Mouse (Mus musculus): ENCODE measurements around the gene Grid2. TPM values are rescaled to one million over a fixed set of nuclear protein-coding genes. Genes with fewer than 3 reads are reported as not detected.

Grid2 gene
- total RNA-seq, 1 experiment from 2014 or later, result not detected

- ATAC-seq (replicated peaks in 1 of 2; ENCODE audit: insufficient read depth in 1 of 2, low FRiP score in 2 of 2, low TSS enrichment in 1 of 2, low read depth in 1 of 2, poor library complexity in 2 of 2, severe bottlenecking in 2 of 2), result no peak
Observed at GRCm38 (mm10) chr6:63921951-63922350, 666.3 kb downstream of the Grid2 start.

DNA sequence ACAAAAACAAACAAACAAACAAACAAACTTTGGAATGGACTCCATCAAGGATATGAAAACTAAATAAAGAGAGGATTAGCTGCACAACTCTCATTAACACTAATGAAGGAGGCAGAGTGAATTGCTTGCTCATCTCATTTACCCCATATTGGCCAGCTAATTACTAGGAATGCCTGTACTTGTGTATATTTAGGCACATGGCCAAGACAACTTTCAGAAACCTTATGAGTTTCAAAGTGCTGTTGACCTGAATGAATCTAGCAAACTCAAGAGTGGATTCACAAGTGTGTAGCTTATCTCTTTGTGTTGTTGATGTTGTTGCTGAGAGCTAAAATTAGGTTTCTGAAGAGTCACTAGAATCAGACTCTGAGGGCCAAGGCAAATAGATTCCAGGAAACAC is 675.5 kb downstream of the Grid2 start:
- no peak for ATAC-seq (replicated peaks in 1 of 2; ENCODE audit: insufficient read depth in 1 of 2, low FRiP score in 2 of 2, low TSS enrichment in 1 of 2, low read depth in 1 of 2, poor library complexity in 2 of 2, severe bottlenecking in 2 of 2)

DNA sequence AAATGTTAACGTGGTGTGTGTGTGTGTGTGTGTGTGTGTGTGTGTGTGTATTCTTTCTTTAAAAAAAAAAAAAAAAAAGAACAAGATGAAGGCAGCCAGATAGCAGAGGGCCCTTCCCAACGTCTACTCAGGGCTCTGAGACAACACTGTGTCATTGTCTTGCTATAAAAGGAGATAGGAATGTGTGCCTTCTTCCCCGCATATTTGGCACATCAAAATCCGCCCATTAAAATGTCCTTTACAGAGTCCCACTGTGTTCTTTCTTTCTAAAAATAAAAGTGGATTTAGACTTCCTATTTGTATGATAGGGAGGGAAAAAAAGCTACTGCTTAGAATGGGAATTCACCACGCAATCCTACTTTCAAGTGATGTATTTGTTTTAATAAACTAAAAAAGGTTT is 691.0 kb downstream of the Grid2 start:
- no peak for ATAC-seq (replicated peaks in 1 of 2; ENCODE audit: insufficient read depth in 1 of 2, low FRiP score in 2 of 2, low TSS enrichment in 1 of 2, low read depth in 1 of 2, poor library complexity in 2 of 2, severe bottlenecking in 2 of 2)

GRCm38 (mm10) chr6:63963789-63964188 is 708.1 kb downstream of the Grid2 start:
- no peak for ATAC-seq (replicated peaks in 1 of 2; ENCODE audit: insufficient read depth in 1 of 2, low FRiP score in 2 of 2, low TSS enrichment in 1 of 2, low read depth in 1 of 2, poor library complexity in 2 of 2, severe bottlenecking in 2 of 2)

- no peak for ATAC-seq (replicated peaks in 1 of 2; ENCODE audit: insufficient read depth in 1 of 2, low FRiP score in 2 of 2, low TSS enrichment in 1 of 2, low read depth in 1 of 2, poor library complexity in 2 of 2, severe bottlenecking in 2 of 2)
Observed at GRCm38 (mm10) chr6:63964269-63964668, 708.6 kb downstream of the Grid2 start.

DNA sequence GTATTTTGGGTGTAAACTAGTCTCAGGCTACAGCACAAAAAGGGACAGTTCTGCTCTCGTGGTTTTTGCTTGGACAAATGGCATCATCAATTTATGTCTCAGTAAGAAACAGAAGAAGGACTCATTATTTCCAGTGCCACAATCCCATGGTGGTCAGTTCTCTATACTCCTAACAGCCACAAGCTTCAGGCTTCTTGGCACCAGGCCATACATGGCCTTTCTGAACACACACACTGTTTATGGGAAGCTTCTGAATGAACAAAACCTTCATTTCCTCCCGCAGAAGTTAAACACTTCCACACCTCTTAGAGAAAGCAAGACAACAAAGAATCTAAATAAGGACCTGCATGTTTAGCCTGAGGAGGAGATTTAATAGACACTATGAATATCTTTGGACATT is 709.1 kb downstream of the Grid2 start:
- ATAC-seq (replicated peaks in 1 of 2; ENCODE audit: insufficient read depth in 1 of 2, low FRiP score in 2 of 2, low TSS enrichment in 1 of 2, low read depth in 1 of 2, poor library complexity in 2 of 2, severe bottlenecking in 2 of 2), result no peak

DNA sequence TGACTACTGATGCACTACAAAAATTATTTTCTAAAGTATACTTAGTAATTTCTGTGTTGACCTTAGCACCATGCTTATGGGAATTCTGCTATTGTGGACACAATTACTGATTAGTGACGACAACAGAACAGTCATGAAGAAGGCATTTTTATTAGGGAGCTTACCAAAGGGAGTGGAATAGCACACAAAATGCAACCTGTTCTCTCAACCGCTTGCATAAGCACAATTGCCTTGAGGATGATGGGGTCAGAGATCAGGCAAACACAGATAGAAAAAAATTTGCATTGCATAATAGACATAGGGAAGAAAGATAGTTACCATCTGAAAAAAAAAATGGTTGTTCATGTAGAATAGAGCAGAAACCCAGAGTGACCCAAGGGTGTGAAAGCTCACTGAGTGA is 790.4 kb downstream of the Grid2 start:
- ATAC-seq (replicated peaks in 1 of 2; ENCODE audit: insufficient read depth in 1 of 2, low FRiP score in 2 of 2, low TSS enrichment in 1 of 2, low read depth in 1 of 2, poor library complexity in 2 of 2, severe bottlenecking in 2 of 2), result no peak

GRCm38 (mm10) chr6:64046732-64047131 is 791.1 kb downstream of the Grid2 start:
- ATAC-seq (replicated peaks in 1 of 2; ENCODE audit: insufficient read depth in 1 of 2, low FRiP score in 2 of 2, low TSS enrichment in 1 of 2, low read depth in 1 of 2, poor library complexity in 2 of 2, severe bottlenecking in 2 of 2), result no peak

DNA sequence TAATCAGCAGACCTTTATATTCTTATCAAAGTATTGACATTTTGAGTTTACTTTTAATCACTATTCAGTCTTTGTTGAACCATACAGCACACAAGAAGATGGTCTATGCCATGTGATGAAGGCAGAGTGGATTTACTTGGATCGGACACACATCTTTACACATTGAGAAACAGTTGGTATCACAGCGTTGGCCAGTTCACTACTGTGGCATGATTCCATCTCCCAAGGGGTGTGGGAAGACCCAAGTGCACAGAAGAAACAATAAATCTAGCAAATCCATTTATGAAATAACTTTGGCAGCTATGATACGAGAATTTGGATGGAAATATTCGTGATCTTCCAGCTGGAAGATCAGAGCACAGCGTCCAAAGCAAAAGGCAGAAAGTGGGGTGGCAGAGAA is 792.3 kb downstream of the Grid2 start:
- no peak for ATAC-seq (replicated peaks in 1 of 2; ENCODE audit: insufficient read depth in 1 of 2, low FRiP score in 2 of 2, low TSS enrichment in 1 of 2, low read depth in 1 of 2, poor library complexity in 2 of 2, severe bottlenecking in 2 of 2)

GRCm38 (mm10) chr6:64063858-64064257 is 808.2 kb downstream of the Grid2 start:
- ATAC-seq (replicated peaks in 1 of 2; ENCODE audit: insufficient read depth in 1 of 2, low FRiP score in 2 of 2, low TSS enrichment in 1 of 2, low read depth in 1 of 2, poor library complexity in 2 of 2, severe bottlenecking in 2 of 2), result no peak

- ATAC-seq (replicated peaks in 1 of 2; ENCODE audit: insufficient read depth in 1 of 2, low FRiP score in 2 of 2, low TSS enrichment in 1 of 2, low read depth in 1 of 2, poor library complexity in 2 of 2, severe bottlenecking in 2 of 2), result no peak
Observed at GRCm38 (mm10) chr6:64064704-64065103, 809.0 kb downstream of the Grid2 start.

GRCm38 (mm10) chr6:64073406-64073805 is 817.7 kb downstream of the Grid2 start:
- no peak for ATAC-seq (replicated peaks in 1 of 2; ENCODE audit: insufficient read depth in 1 of 2, low FRiP score in 2 of 2, low TSS enrichment in 1 of 2, low read depth in 1 of 2, poor library complexity in 2 of 2, severe bottlenecking in 2 of 2)

- no peak for ATAC-seq (replicated peaks in 1 of 2; ENCODE audit: insufficient read depth in 1 of 2, low FRiP score in 2 of 2, low TSS enrichment in 1 of 2, low read depth in 1 of 2, poor library complexity in 2 of 2, severe bottlenecking in 2 of 2)
Observed at GRCm38 (mm10) chr6:64077911-64078310, 822.2 kb downstream of the Grid2 start.

- ATAC-seq (replicated peaks in 1 of 2; ENCODE audit: insufficient read depth in 1 of 2, low FRiP score in 2 of 2, low TSS enrichment in 1 of 2, low read depth in 1 of 2, poor library complexity in 2 of 2, severe bottlenecking in 2 of 2), result no peak
Observed at GRCm38 (mm10) chr6:64098662-64099061, 843.0 kb downstream of the Grid2 start.

DNA sequence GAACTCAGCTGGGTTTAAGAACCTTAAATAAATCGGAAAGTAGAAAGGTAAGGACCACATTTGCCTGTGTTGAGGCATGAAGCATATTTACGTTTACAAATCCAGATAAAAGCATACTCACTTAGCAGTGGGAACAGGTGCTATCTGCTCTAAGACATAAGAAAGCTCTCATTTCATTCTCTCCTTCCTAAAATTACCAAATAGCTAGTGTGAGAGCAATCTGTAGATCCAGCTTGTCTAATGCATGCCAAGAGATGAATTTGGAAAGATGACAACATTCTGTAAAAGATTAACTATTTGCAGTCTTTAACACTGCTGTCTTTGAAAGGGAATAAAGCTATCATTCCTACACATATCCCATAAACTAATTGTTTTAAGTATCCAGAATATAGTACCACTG is 858.9 kb downstream of the Grid2 start:
- ATAC-seq (replicated peaks in 1 of 2; ENCODE audit: insufficient read depth in 1 of 2, low FRiP score in 2 of 2, low TSS enrichment in 1 of 2, low read depth in 1 of 2, poor library complexity in 2 of 2, severe bottlenecking in 2 of 2), result no peak

DNA sequence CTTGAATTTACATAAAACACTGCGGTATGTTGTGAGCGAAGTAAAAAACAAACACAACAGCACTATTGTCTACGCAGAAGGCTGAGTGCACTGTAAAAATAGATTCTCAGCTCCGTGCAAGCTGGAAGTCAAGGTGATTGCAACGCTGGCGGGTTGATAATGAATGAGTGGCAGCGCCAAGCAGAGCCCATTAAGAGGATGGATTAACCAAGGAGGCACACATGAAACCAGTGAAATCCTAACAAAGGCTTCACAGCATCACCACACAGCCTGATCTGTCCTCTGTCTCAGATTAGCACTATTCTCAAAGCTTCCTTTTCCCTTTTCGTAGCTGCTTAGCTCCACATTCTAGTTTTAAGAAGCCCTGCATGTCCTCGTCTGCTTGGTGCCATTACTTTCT is 880.6 kb downstream of the Grid2 start:
- ATAC-seq (replicated peaks in 1 of 2; ENCODE audit: insufficient read depth in 1 of 2, low FRiP score in 2 of 2, low TSS enrichment in 1 of 2, low read depth in 1 of 2, poor library complexity in 2 of 2, severe bottlenecking in 2 of 2), result no peak

GRCm38 (mm10) chr6:64148613-64149012 is 892.9 kb downstream of the Grid2 start:
- no peak for ATAC-seq (replicated peaks in 1 of 2; ENCODE audit: insufficient read depth in 1 of 2, low FRiP score in 2 of 2, low TSS enrichment in 1 of 2, low read depth in 1 of 2, poor library complexity in 2 of 2, severe bottlenecking in 2 of 2)

DNA sequence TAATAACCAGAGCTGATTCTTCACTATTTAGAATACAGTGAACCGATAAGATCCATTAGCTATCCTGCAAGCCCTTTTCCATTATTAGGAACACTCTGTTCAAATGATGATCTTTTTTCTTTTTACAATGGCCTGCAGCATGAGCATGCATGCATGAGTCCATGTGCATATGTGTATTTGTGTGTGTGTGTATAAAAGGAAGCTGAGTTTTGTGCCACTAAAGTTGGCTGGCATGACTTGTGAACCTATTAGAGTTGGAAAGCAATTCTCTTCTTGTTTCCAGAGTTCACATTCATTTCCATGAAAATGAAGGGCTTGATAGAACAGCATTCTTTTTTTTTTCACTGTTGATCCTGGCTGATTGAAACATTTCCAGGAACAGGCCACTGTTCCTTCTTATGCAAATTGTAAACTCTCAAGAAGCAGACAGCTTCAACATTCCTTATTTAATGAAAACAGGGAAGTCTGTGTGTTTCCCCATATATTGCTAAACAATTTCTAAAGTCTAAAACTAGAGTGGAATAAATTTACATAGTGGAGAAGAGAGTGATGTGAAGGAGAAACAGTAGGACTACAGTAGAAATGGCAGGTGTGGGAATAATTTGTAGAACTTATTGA is 919.4 kb downstream of the Grid2 start:
- no peak for ATAC-seq (replicated peaks in 1 of 2; ENCODE audit: insufficient read depth in 1 of 2, low FRiP score in 2 of 2, low TSS enrichment in 1 of 2, low read depth in 1 of 2, poor library complexity in 2 of 2, severe bottlenecking in 2 of 2)

GRCm38 (mm10) chr6:64193646-64194045 is 938.0 kb downstream of the Grid2 start:
- no peak for ATAC-seq (replicated peaks in 1 of 2; ENCODE audit: insufficient read depth in 1 of 2, low FRiP score in 2 of 2, low TSS enrichment in 1 of 2, low read depth in 1 of 2, poor library complexity in 2 of 2, severe bottlenecking in 2 of 2)

Measured in hematopoietic stem cell, adult 5-6 weeks (primary cell).